Mouse (Mus musculus) regulatory T cell (primary cell): ENCODE measurements at regions not wholly inside any gene's neighbourhood (a gene's known extent, or its start where the extent isn't known, plus 50 kb on each side); places are given as distances from the start of the nearest gene placed in this dataset.

ENCODE experiments used
- in situ Hi-C: fragments of 300-600 bp; cut with MboI, MseI; formaldehyde crosslinking; loops from one replicate; pipeline ENCODE4 v1.15.1; 2025; ENCODE audit warnings: high pct_unique_total_duplicates

- in situ Hi-C loops = no loop called here
These were observed 76.7 kb upstream of the Frmd4a start for GRCm38 (mm10) chr2:3940786-3941185.

DNA sequence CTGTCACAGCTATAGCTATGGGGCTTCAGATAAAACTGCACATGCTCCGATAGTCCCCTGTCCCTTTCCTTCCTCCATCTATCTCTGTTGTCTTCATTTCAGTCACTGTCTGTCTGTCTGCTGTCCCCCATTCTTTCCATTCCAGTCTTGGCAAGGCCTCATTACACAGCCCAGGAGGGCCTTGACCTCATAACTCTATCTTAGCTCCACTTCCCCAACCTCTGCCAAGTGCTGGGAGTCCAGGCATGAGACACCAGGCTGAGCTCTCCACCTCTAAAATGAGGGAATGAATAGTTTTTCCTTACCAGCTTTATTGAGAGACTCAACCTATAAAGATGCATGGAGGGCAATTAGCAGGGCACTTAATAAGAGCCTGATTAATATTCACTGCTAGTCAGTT lies 76.0 kb upstream of the Frmd4a start:
- in situ Hi-C loops = no loop called here

- in situ Hi-C loops = no loop called here
These were observed 70.1 kb upstream of the Frmd4a start for GRCm38 (mm10) chr2:3947432-3947831.

DNA sequence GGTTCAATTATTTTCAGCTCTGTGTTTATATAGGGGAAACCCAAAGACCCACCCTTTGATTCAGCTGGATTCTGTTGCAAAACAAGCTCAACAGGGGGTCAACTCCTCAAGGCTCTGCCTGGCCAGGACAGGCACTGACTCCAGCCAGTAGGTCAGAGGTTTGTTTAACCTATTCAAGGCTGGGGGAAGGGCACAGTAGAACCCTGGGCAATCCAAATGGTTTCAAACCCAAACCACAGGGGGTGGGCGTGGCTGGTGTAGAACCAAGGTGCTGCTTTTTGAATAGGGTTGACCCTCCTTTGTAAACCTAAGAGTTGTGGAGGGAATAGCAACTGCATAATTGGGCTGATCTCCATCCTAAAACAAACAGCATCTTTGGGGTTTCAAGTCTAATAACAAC lies 69.2 kb upstream of the Frmd4a start:
- in situ Hi-C loops = no loop called here

DNA sequence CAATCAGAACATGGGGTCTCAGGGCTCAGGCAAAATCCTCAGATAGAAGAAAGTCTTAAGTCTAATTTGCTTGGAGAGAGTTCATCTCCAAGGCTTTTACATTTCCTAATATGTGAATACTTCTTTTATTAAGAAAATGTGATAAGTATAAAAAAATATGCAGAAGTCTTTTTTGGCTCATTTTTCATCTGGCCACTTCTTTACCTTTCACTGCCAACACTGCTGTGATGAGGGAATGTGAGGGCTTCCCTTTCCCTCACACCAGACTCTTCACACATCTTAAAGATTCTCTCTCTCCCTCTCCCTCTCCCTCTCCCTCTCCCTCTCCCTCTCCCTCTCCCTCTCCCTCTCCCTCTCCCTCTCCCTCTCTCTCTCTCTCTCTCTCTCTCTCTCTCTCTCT lies 60.0 kb upstream of the Frmd4a start:
- in situ Hi-C loops = loop anchor here (10.0 kb wide), 1 partner anchor 477 kb away; no protein-coding TSS in a partner anchor

GRCm38 (mm10) chr2:3958065-3958641 lies 59.4 kb upstream of the Frmd4a start:
- in situ Hi-C loops = loop anchor here (10.0 kb wide), 1 partner anchor 477 kb away; no protein-coding TSS in a partner anchor

- in situ Hi-C loops = loop anchor here (10.0 kb wide), 1 partner anchor 476 kb away; no protein-coding TSS in a partner anchor
These were observed 58.8 kb upstream of the Frmd4a start for GRCm38 (mm10) chr2:3958711-3959110.

DNA sequence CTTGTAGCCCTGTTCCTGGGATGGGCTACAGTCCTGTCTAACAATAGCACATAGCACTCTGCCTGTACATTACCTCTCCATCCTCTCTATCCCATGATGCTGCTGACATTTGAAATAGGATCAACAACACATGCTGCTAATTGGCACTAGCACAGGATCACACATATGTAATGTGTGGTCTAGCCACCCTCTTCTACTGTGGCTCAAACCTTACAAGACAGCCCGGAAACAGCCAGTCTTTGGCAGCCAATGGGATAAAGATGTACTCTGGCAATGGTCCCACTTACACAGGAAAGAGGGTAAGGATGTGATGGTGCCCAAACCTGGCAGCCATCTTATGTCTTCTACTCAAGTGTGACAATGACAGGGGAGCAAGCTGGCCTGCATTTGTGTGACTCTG lies 58.3 kb upstream of the Frmd4a start:
- in situ Hi-C loops = loop anchor here (10.0 kb wide), 1 partner anchor 476 kb away; no protein-coding TSS in a partner anchor

- in situ Hi-C loops = no loop called here
These were observed 57.3 kb upstream of the Frmd4a start for GRCm38 (mm10) chr2:3960213-3960612.

DNA sequence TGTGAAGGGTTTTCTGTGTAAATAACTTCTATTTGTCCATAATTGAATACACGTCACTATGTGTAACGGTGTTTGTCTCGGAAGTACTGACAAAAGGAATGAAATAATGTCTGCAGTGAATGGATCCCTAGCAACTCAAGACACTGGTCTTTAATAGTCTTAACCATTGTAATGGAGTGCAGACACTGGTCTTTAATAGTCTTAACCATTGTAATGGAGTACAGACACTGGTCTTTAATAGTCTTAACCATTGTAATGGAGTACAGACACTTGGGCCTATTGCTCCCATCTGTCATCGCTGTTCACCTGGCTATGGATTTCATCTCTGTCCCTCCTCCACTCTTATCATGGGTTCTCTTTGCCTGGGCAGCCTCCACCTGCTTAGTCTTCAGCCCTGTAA lies 53.2 kb upstream of the Frmd4a start:
- in situ Hi-C loops = no loop called here
